In the genomic region with DNA sequence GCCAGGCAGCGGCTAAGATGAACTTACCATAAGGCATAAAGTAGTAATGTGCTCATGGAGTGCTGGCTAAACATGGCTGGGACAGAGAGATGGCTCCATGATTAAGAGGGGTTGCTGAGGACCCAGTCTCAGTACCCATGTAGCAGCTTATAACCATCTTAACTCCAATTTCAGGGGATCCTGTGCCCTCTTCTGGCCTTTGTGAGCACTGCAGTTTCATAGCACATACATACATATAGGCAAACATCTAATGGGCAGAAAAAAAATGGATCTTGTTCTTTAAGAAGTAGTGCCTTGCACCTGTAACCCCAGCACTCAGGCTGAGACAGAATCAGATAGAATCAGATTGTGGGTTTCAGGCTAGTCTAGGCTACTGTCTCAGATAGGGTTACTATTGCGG, we compare ENCODE assay signal across 11 mouse cellular contexts.
"Had no signal": no experiment of that assay in that cellular context is flagged by ENCODE, and none has a peak within 500 bp of the region (broad histone marks: within the 10 kb centered on the region; RNA-seq: fewer than 3 reads in every experiment).

No protein-coding gene starts in this region.

- H3K4me1 ChIP-seq: liver, embryonic 13.5 days had no signal

- H3K36me3 ChIP-seq: limb, embryonic 12.5 days; liver, embryonic 13.5 days had no signal

- H3K4me3 ChIP-seq: limb, embryonic 12.5 days; liver, embryonic 13.5 days had no signal

- H3K9me3 ChIP-seq: liver, embryonic 13.5 days had no signal

- H3K27ac ChIP-seq: limb, embryonic 12.5 days; liver, embryonic 13.5 days had no signal

- DNase-seq: kidney, adult 18-20 months; kidney, postnatal 10 days; kidney, postnatal 4 days; liver; liver, embryonic 13.5 days; liver, postnatal 0 days; lung, postnatal 36 days; spleen, adult 18-20 months; thymus, adult 18-20 months; thymus, postnatal 14 days had no signal

- H3K27me3 ChIP-seq: liver, embryonic 13.5 days had no signal
